Mouse (Mus musculus) 3134 (cell line): ENCODE data around the gene Pramef6.
"Not testable (repeated sequence)": the region's sequence is repeated elsewhere in the genome, so short reads cannot be mapped to it uniquely, and the experiment has no call there.

Experiments used
- DNase-seq: peaks from one replicate; pipeline ENCODE4 v3.0.0-alpha.2; 2011; ENCODE audit warnings: low spot score; ENCODE audit not compliant: insufficient read length; ENCODE audit errors: extremely low read depth

Pramef6 gene

GRCm38 (mm10) chr4:143900280-143900679, at the start of gene Pramef6:
Gene Pramef6 (minus strand): TSS chr4:143900380.
- DNase-seq = not testable (repeated sequence)

GRCm38 (mm10) chr4:143894406-143894805, 5.8 kb downstream of the Pramef6 start:
- not testable (repeated sequence) for DNase-seq

- DNase-seq = not testable (repeated sequence)
Measured at GRCm38 (mm10) chr4:143882371-143882770, 17.8 kb downstream of the Pramef6 start.

GRCm38 (mm10) chr4:143846197-143846596, 54.0 kb downstream of the Pramef6 start, which contains the start of gene Gm13103:
Gene Gm13103 (plus strand): TSS chr4:143846497.
- DNase-seq = not testable (repeated sequence)
